Mouse (Mus musculus) Patski (cell line): ENCODE results near the gene Krt76. TPM values are rescaled to one million over a fixed set of nuclear protein-coding genes. Genes with fewer than 3 reads are reported as not detected.

ENCODE experiments used
- ATAC-seq: fragments of 100-300 bp; one replicate; pipeline ENCODE4 v1.8.0; 2021
- CTCF ChIA-PET: fragments of 350-600 bp; sonication (Branson Sonifier 250); formaldehyde crosslinking; loops from one replicate; lab custom pipeline; 2022; ENCODE audit warnings: inconsistent platforms; lab: Charles Lee
- POLR2A ChIA-PET: fragments of 350-600 bp; sonication (Branson Sonifier 250); formaldehyde crosslinking; loops from one replicate; lab custom pipeline; 2022; ENCODE audit warnings: antibody characterized with exemption, inconsistent platforms; lab: Charles Lee
- DNase-seq: peaks from one replicate; pipeline ENCODE4 v3.0.0-alpha.2; 2011; ENCODE audit warnings: low read depth, low spot score
- H3K27me3 ChIP-seq: fragments of 371-371 bp; one replicate; pipeline ENCODE4 v1.5.1; 2021
- CTCF ChIP-seq: fragments of 100-300 bp; IDR thresholded peaks from one replicate; pipeline ENCODE4 v1.5.1; 2021
- in situ Hi-C: fragments of 300-500 bp; cut with MboI; formaldehyde crosslinking; loops from 3 replicates; pipeline ENCODE4 v1.11.1; 2018; ENCODE audit warnings: low pct_unique_long_range_greater_than_20kb, mixed read lengths
- polyA plus RNA-seq: library from polyadenylated mRNA; unstranded; gene quantifications from one replicate; pipeline ENCODE4 v1.2.3, GENCODE M21; 2021

The Krt76 gene
- polyA plus RNA-seq, 1 experiment from 2014 or later = not detected

DNA sequence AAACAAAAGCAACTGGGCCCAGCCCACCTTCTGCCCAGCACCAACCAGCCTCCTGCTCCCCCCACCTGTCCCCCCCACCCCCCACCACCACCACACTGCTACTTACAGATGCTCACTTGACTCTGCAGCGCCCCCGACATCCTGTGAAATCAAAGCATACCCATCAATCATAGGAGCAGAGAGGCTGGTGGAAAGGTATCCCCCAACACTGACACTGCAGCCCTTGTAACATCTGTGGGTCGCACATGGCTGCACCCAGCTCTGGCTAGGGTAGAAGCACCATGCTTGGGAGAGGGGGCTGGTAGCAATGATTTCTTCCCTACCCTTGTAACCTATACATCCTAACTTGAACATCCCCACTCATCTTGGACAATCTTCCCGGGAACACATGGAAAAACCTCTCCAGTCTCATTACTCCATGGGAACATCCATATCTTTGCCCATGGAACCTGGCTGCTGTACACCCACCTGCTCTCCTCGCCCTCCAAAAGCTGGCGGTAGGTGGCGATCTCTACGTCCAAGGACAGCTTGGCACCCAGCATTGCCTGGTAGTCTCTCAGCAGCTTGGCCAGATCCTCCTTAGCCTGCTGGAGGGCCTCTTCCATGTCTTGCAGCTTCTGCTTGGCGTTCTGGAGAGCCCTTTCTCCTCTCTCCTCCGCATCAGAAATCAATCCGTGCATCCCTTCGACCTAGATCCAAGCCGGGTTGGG lies 32.1 kb downstream of the Krt76 start:
- DNase-seq = no peak
- in situ Hi-C loops = loop anchor here (25.0 kb wide), 1 partner anchor 102 kb away; the partner anchor contains the start of gene Krt78
- no peak for ATAC-seq
- H3K27me3 ChIP-seq = peaks cover 37% of the 10 kb centered on the region
- ChIA-PET CTCF (no interaction called here), POLR2A (no interaction called here)
- no peak for TF ChIP-seq CTCF

DNA sequence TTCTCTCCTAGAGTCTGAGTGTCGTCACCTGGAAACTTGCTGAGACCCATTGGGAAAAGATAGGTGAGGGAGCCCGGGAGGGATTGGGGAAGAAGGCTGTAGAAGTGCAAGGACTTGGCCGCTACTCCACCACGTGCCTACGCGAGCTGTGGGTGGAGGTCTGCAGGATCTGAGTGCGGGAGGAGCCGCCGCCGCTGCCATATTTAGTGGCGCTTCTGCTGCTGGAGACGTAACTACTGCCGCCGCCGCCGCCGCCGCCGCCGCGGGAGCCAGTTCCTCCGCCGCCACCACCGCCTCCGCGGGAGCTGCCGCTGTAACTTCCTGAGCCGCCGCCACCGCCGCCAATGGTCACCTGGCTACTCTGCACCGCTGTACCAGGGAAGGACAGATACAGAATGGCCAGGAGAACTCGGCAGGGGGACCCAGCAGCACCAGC lies 33.0 kb downstream of the Krt76 start:
- in situ Hi-C loops = loop anchor here (25.0 kb wide), 1 partner anchor 103 kb away; the partner anchor contains the start of gene Krt78
- CTCF ChIA-PET = no interaction called here
- H3K27me3 ChIP-seq = peaks cover 30% of the 10 kb centered on the region
- TF ChIP-seq CTCF = no peak
- DNase-seq = no peak
- ATAC-seq = no peak
- POLR2A ChIA-PET = no interaction called here

DNA sequence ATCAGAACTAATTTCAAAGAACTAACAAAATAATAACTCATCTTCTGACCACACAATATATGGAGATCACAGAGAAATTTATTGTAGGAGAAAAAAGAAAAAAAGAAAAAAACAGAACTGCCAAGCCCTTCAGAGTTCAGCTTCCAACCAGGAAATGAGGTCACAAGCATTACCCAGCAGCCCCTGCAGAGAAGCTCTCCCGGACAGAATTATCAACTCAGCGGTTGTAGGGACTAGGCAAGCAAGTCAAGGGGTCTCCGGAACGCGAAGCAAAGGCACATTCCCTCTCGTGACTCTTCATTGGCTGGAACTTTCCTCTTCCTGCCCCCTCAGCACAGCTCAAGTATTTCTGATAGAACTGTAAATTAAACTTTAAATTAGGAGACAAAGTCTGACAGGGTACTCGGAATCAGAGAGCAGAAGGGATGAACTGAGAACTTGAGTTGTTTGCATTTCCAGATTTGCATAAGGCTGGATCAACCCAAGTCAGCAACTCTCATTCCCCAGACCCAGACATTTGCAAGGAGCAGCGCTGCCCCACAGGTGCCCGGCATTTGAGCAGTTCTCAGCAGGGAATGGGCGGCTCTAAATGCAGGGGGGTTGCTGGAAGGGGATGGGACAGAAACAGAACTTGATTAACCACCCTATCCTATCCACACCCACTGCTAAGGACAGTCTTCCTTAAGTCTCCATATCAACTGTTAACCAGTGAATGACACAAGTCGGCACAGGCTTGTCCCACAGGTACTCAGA lies 33.9 kb downstream of the Krt76 start:
- peaks cover 25% of the 10 kb centered on the region for H3K27me3 ChIP-seq
- no peak for DNase-seq
- no peak for TF ChIP-seq CTCF
- in situ Hi-C loops = loop anchor here (25.0 kb wide), 1 partner anchor 103 kb away; the partner anchor contains the start of gene Krt78
- ChIA-PET POLR2A (no interaction called here), CTCF (no interaction called here)
- ATAC-seq = no peak

DNA sequence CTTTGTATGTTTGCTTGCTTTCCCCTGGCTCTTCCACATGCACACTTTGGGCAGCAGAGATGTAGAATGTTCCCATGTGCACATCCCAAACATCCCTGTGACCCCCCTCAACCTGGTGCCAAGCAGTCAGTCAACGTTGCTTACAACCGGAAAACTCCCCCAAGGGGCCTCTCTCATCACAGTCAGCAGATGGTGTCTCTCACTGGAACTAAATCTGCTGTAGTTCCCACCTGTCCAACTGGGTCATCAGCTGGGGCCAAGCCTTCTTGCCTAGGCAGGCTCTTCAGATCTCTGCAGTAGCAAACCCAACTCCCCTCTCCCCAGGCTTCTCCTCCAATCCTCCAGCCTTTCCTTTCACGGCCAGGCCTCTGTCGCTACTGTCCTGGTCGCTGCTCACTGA lies 36.0 kb downstream of the Krt76 start:
- no peak for TF ChIP-seq CTCF

DNA sequence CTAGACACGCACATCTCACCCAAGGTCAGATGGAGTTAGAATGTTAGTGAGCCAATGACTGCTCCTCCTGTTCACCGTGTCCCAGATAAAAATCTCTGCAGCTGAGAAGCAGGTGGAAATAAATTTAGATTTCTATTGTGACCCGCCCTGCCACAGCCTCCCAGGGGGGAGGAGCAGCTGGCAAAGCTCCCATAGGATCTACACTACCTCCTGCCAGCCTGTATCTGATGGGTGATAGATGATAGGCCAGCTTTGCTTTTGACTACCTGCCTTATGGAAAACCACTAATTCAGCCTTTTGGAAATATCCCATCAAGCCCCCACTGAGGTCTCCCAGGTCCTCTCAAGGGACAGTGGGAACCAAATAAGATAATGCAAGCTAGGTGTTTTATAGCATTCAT lies 37.0 kb downstream of the Krt76 start:
- in situ Hi-C loops = loop anchor here (25.0 kb wide), 1 partner anchor 107 kb away; the partner anchor contains the start of gene Krt78
- POLR2A ChIA-PET = no interaction called here
- peaks cover 22% of the 10 kb centered on the region for H3K27me3 ChIP-seq
- ATAC-seq (no peak), DNase-seq (no peak)
- no peak for TF ChIP-seq CTCF
- CTCF ChIA-PET = no interaction called here

More for the DNA sequence above, 36.0 kb downstream of the Krt76 start:
- in situ Hi-C loops = loop anchor here (25.0 kb wide), 1 partner anchor 106 kb away; the partner anchor contains the start of gene Krt78
- DNase-seq (no peak), ATAC-seq (no peak)
- peaks cover 28% of the 10 kb centered on the region for H3K27me3 ChIP-seq
- CTCF ChIA-PET = no interaction called here
- POLR2A ChIA-PET = no interaction called here

DNA sequence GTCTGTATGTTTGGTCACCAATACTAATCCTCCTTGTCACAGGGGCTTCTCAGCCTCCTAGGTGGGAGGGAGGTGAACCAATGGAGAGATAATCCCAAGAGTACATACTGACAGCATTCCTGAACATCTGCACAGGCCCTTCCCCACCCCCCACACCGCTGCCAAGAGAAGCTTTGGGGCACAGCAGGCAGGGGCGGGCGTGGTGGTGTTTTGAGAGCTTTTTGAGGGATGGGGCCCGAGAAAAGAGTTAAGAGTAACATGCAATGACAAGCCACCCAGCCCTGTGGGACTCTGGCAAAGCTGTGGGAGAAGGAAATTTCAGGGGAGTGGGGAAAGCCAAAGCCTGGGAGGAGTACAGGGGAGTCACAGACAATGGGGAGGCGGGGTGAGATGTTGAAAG lies 38.4 kb downstream of the Krt76 start:
- ATAC-seq = no peak
- ChIA-PET CTCF (no interaction called here), POLR2A (no interaction called here)
- in situ Hi-C loops = loop anchor here (25.0 kb wide), 1 partner anchor 108 kb away; the partner anchor contains the start of gene Krt78
- no peak for DNase-seq
- no peak for TF ChIP-seq CTCF
- H3K27me3 ChIP-seq = peaks cover 19% of the 10 kb centered on the region

DNA sequence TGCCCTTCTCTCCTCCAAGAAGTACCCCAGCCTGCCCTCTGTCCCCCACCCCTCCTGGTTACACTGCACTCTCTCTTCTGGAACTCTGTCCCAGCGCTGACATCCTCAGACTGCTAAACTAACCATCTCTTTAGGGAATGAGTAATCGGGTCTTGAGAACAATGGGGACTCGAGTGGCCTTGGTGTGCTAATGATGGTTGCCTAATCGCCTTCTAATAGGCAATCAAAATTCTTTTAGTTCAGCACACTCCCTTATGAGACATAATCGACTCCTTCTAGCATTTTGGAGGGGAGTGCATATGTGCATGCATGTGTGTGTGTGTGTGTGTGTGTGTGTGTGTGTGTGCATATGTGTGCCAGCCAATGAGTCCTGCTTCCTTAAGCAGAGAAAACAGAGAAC lies 40.1 kb downstream of the Krt76 start:
- ChIA-PET POLR2A (no interaction called here), CTCF (no interaction called here)
- in situ Hi-C loops = loop anchor here (25.0 kb wide), 1 partner anchor 110 kb away; the partner anchor contains the start of gene Krt78
- no peak for TF ChIP-seq CTCF
- no peak for ATAC-seq
- DNase-seq = no peak
- peaks cover 12% of the 10 kb centered on the region for H3K27me3 ChIP-seq

DNA sequence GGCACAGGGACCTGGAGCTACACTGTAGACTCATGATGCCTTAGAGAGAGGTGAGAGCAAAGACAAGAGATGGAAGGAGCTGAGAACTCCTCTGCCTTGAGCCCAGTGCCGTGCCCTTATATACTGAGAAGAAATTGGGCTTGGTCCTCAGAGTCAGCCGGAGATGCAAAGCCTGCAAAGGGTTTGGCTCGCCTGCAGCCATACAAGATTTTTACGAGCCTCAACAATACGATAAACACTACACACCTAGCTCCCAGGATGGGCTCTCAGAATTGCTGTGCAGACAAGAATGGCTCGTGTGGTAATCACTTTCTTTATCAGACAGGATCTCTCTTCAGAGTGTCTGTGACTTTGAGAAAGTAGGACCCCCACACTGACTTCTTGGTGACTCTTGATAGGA lies 42.0 kb downstream of the Krt76 start, which contains the start of gene Krt1:
Gene Krt1 (minus strand): TSS at position 101 of the 400 bp plus-strand sequence.
- ATAC-seq (no peak), DNase-seq (no peak)
- TF ChIP-seq CTCF = no peak
- CTCF ChIA-PET = interaction anchor here (1.3 kb wide), 1 partner anchor 120 kb away, joined by 6 read pairs; no protein-coding TSS in a partner anchor
- in situ Hi-C loops = loop anchor here (25.0 kb wide), 1 partner anchor 112 kb away; the partner anchor contains the start of gene Krt78
- POLR2A ChIA-PET = no interaction called here
- peaks cover 22% of the 10 kb centered on the region for H3K27me3 ChIP-seq

DNA sequence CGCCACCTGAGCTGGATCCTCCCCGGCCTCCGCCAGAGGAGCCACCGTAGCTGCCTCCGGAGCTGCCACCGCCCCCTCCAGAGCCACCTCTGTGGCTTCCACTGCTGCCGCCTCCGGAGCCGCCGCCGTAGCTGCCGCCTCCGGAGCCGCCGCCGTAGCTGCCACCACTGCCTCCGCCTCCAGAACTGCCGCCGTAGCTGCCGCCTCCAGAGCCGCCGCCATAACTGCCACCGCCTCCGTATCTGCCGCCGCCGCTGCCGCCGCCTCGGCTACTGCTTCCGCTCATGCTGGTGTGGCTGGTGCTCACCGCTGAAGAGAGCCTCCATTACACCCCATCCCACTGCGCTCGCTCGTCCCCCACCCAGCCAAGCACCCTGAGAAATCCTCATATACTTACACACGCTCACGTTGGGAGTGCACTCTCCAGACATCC lies 46.7 kb downstream of the Krt76 start:
- peaks cover 23% of the 10 kb centered on the region for H3K27me3 ChIP-seq
- no peak for DNase-seq
- in situ Hi-C loops = no loop called here

DNA sequence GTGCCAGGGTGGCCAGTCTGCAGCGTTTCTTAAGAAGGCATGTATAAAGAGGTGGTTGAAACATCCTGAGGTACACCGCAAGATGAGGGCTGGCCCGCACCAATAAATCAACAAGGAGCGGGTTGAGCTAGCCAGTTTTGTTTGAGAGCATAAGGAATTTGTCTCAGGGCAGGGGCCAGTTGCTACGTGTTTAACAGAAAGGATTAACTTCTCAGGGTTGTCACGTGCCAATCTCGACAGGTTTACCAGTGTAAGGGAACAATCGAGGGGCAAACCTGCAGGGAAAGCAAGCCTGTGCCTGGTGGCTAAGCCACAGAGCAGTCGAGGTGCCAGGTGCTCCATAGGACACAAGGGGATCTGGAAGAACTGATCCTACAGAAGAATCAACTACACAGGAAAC lies 49.5 kb downstream of the Krt76 start:
- ATAC-seq (no peak), DNase-seq (no peak)
- in situ Hi-C loops = no loop called here
- no peak for TF ChIP-seq CTCF
- CTCF ChIA-PET = no interaction called here
- POLR2A ChIA-PET = no interaction called here
- H3K27me3 ChIP-seq = peaks cover 23% of the 10 kb centered on the region

More for the DNA sequence above, 46.7 kb downstream of the Krt76 start:
- no peak for TF ChIP-seq CTCF
- ATAC-seq = no peak
- POLR2A ChIA-PET = interaction anchor here (0.6 kb wide), 1 partner anchor 1719 kb away, joined by 7 read pairs; no protein-coding TSS in a partner anchor
- CTCF ChIA-PET = no interaction called here
